Mouse (Mus musculus): ENCODE data around the gene Oxt. TPM values are rescaled to one million over a fixed set of nuclear protein-coding genes. Genes with fewer than 3 reads are reported as not detected.
"Not testable (repeated sequence)": the region's sequence is repeated elsewhere in the genome, so short reads cannot be mapped to it uniquely, and the experiment has no call there.

The Oxt gene
- not detected in 2 replicates for total RNA-seq (2015)
- not detected in 2 replicates for total RNA-seq (2017)

- ATAC-seq (replicated peaks; ENCODE audit: poor library complexity), result no peak
These were observed at the start of gene Oxt for GRCm38 (mm10) chr2:130575873-130576272. Gene Oxt, plus strand, starts transcription at chr2:130576173.

- no peak for ATAC-seq (replicated peaks; ENCODE audit: poor library complexity)
These were observed 47.5 kb upstream of the Oxt start for GRCm38 (mm10) chr2:130528457-130528856.

GRCm38 (mm10) chr2:130529290-130529689, 46.7 kb upstream of the Oxt start:
- ATAC-seq (replicated peaks; ENCODE audit: poor library complexity), result no peak

- ATAC-seq (replicated peaks; ENCODE audit: poor library complexity), result no peak
These were observed 46.0 kb upstream of the Oxt start for GRCm38 (mm10) chr2:130529925-130530324.

- ATAC-seq (replicated peaks; ENCODE audit: poor library complexity), result no peak
These were observed 43.8 kb upstream of the Oxt start for GRCm38 (mm10) chr2:130532201-130532600.

GRCm38 (mm10) chr2:130535017-130535416, 41.0 kb upstream of the Oxt start:
- ATAC-seq (replicated peaks; ENCODE audit: poor library complexity), result no peak

- no peak for ATAC-seq (replicated peaks; ENCODE audit: poor library complexity)
These were observed 39.1 kb upstream of the Oxt start for GRCm38 (mm10) chr2:130536890-130537289.

GRCm38 (mm10) chr2:130538876-130539546, 37.0 kb upstream of the Oxt start:
- ATAC-seq (replicated peaks; ENCODE audit: poor library complexity), result peak; percentile 78

- ATAC-seq (replicated peaks; ENCODE audit: poor library complexity), result peak; percentile 21
These were observed 35.7 kb upstream of the Oxt start for GRCm38 (mm10) chr2:130540266-130540665.

GRCm38 (mm10) chr2:130546957-130547356, 29.0 kb upstream of the Oxt start:
- peak; percentile 93 for ATAC-seq (replicated peaks; ENCODE audit: poor library complexity)

- no peak for ATAC-seq (replicated peaks; ENCODE audit: poor library complexity)
These were observed 21.1 kb upstream of the Oxt start for GRCm38 (mm10) chr2:130554841-130555240.

- no peak for ATAC-seq (replicated peaks; ENCODE audit: poor library complexity)
These were observed 19.7 kb upstream of the Oxt start for GRCm38 (mm10) chr2:130556292-130556691.

- no peak for ATAC-seq (replicated peaks; ENCODE audit: poor library complexity)
These were observed 18.5 kb upstream of the Oxt start for GRCm38 (mm10) chr2:130557462-130557861.

GRCm38 (mm10) chr2:130558015-130558414, 18.0 kb upstream of the Oxt start:
- ATAC-seq (replicated peaks; ENCODE audit: poor library complexity), result no peak

- peak; percentile 98 for ATAC-seq (replicated peaks; ENCODE audit: poor library complexity)
These were observed 12.5 kb upstream of the Oxt start, which contains the start of gene Mrps26 for GRCm38 (mm10) chr2:130563212-130564055. Gene Mrps26, plus strand, starts transcription at chr2:130563742.

- ATAC-seq (replicated peaks; ENCODE audit: poor library complexity), result peak; percentile 2
These were observed 11.9 kb upstream of the Oxt start for GRCm38 (mm10) chr2:130564063-130564462.

GRCm38 (mm10) chr2:130564983-130565382, 11.0 kb upstream of the Oxt start:
- no peak for ATAC-seq (replicated peaks; ENCODE audit: poor library complexity)

- no peak for ATAC-seq (replicated peaks; ENCODE audit: poor library complexity)
These were observed 7.1 kb upstream of the Oxt start for GRCm38 (mm10) chr2:130568921-130569320.

- no peak for ATAC-seq (replicated peaks; ENCODE audit: poor library complexity)
These were observed 6.0 kb upstream of the Oxt start for GRCm38 (mm10) chr2:130569926-130570325.

- no peak for ATAC-seq (replicated peaks; ENCODE audit: poor library complexity)
These were observed 1.0 kb upstream of the Oxt start for GRCm38 (mm10) chr2:130574960-130575359.

GRCm38 (mm10) chr2:130576564-130576963, 591 bp downstream of the Oxt start:
- ATAC-seq (replicated peaks; ENCODE audit: poor library complexity), result not testable (repeated sequence)

GRCm38 (mm10) chr2:130577021-130577420, 1.0 kb downstream of the Oxt start:
- no peak for ATAC-seq (replicated peaks; ENCODE audit: poor library complexity)

All from megakaryocyte progenitor cell, adult 5-6 weeks (primary cell).